Mouse (Mus musculus): ENCODE results near the gene Col13a1.

Col13a1 gene

GRCm38 (mm10) chr10:61968003-61968553 is 10.8 kb downstream of the Col13a1 start:
- DNase-seq (ENCODE audit: low spot score), result no peak

DNA sequence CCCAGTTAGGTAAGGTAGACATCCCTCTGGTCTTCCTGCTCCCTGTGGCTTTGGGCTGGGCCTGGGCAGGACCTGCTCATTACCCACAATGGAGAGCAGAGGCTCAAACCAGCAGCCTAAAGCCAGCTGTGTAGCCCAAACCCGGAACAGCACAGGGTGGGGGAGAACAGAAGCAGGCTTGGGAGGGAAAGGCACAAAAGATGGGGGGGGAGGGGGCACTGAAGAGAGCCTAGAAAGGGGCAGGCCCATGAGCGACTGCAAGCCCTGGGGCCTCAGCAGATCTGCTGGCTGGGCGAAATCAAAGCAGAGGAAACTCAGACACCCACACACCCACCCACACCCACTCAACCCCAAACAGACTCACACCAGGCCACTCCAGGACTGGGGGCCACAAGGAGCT is 11.7 kb downstream of the Col13a1 start:
- no peak for DNase-seq (ENCODE audit: low spot score)

- peak; percentile 16 for DNase-seq (ENCODE audit: low spot score)
Measured at GRCm38 (mm10) chr10:61965386-61965841, 13.5 kb downstream of the Col13a1 start.

- DNase-seq (ENCODE audit: low spot score), result no peak
Measured at GRCm38 (mm10) chr10:61956718-61957117, 22.2 kb downstream of the Col13a1 start.

DNA sequence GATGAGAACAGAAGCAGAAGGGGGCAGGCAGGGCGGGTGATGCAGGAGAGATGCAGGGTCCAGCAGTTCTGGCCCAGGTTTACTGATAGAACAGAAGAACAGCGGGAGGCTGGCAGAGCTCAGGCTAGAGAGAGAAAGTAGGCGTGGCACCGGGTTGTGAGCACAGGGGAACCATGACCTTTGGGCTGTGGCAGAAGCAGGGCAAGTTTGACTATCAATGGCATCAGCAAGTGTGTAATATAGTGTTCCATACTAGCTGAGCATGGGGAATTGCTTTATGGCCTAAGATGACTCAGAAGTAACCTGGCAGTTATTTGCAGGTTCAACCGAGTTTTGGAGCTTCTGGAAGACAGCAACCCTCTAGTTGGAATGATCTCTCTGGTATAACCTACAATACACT is 25.0 kb downstream of the Col13a1 start:
- no peak for DNase-seq (ENCODE audit: low spot score)

DNA sequence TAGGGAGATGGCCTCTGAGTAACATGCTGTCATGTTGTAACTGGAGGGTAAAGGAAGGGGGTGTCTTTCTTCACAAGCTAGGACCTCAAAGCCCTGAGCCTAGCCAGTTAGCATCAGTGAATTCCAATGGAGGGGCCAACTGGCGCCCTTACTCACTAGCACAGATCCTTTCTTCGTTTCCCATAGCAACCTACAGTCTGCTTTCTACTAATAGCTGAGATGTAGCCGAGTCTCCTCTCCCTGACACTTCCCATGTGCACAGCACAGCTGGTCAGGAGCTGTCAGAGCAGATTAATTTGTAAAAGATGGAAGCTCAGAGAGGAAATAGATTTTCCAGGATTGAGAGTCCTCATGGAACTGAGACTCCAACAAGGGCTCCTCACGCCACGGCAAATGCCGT is 29.4 kb downstream of the Col13a1 start:
- DNase-seq (ENCODE audit: low spot score), result no peak

GRCm38 (mm10) chr10:61944386-61944785 is 34.5 kb downstream of the Col13a1 start:
- no peak for DNase-seq (ENCODE audit: low spot score)

- peak; percentile 62 for DNase-seq (ENCODE audit: low spot score)
Measured at GRCm38 (mm10) chr10:61943480-61943879, 35.4 kb downstream of the Col13a1 start.

- DNase-seq (ENCODE audit: low spot score), result no peak
Measured at GRCm38 (mm10) chr10:61942719-61943118, 36.2 kb downstream of the Col13a1 start.

- DNase-seq (ENCODE audit: low spot score), result peak; percentile 62
Measured at GRCm38 (mm10) chr10:61936211-61937121, 42.4 kb downstream of the Col13a1 start.

- DNase-seq (ENCODE audit: low spot score), result peak; percentile 28
Measured at GRCm38 (mm10) chr10:61931678-61932077, 47.2 kb downstream of the Col13a1 start.

GRCm38 (mm10) chr10:61929901-61930300 is 49.0 kb downstream of the Col13a1 start:
- DNase-seq (ENCODE audit: low spot score), result no peak

- DNase-seq (ENCODE audit: low spot score), result peak; percentile 74
Measured at GRCm38 (mm10) chr10:61928725-61929651, 49.9 kb downstream of the Col13a1 start.

GRCm38 (mm10) chr10:61925691-61926090 is 53.2 kb downstream of the Col13a1 start:
- no peak for DNase-seq (ENCODE audit: low spot score)

DNA sequence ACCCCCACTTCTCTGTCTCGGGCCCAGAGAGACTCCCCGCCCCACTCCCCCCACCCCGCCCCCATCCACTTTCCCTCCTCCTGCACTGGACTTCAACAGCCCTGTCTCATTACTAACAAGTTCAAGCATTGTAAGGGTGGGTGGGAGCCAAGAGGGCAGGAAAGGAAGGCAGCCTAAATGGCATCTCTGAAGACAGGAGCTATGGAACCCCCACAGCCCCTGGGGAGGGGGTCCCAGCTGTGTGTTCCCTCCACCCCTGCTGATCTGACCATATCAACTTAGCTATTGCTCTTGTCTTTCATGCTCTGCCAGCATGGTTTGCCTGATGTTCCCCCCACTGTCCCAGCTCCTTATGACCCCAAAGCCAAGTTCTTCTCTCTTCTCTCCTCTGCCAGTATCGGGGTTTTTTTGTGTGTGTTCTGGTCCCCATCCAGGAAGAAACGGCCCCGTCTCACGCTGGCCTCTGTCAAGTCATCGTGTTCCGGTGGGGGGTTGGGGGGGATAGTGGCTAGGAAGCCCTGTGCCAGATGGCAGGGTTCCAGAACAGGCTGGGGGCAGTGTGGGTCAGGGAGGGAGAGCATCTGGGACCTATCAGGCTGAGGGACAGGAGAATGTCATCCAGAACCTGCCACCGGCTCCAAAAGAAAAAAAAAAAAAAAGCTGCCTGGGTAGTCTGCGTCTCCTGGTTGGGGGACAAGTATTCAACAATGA is 58.1 kb downstream of the Col13a1 start:
- peak; percentile 36 for DNase-seq (ENCODE audit: low spot score)

DNA sequence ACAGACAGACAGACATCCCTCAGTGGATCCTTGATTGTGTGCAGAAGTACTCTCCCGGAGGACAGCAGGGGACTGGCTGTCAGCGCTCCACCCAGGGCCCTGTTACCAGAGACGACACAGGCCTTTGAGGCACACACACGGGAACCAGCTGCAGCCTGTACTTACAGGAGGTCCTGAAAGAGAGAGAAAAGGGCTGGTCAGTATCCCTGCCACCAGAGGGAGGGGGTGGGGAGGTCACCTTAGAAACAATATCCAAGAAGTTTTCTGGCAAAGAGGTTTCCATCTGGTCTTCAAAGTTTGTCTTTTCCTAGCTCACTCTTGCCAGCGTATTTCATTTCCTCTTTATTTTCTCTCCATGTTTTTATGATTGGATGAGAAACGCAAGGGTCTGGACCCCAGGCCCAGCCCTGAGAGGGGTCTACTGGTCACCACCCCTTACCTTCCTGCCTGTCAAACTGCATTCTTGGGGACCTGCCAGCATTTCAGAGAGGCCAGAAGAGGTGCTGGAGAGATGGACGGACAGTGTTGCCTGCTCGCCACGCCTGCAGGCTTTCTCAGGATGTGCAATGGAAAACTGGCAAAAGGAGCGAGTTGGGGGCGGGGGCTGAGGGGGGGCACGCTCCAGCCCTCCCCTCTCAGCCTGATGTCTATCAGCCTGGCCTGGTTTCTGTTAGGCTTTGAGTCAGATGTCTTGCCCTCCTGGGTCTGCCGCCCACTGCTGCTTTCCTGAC is 58.8 kb downstream of the Col13a1 start:
- DNase-seq (ENCODE audit: low spot score), result peak; percentile 41

DNA sequence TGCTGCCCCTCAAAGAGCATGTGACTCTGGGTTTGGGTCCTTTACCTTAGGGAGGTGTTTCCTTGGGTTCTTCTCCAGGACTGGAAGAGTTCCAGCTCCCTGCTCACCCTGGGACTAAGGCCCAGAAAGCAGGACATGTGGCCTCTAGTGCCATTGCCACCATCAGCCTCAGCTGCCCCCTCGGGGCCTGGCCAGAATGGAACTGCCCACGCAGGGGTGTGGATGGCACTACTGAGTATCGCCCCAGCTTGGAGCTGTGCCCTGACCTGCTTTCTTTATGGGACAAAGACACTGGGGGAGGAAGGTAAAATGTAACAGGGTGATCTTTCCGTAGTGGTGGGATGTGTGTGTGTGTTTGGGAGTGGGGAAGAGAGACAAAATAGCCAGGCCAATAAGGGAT is 59.4 kb downstream of the Col13a1 start:
- DNase-seq (ENCODE audit: low spot score), result no peak

GRCm38 (mm10) chr10:61917066-61917465 is 61.8 kb downstream of the Col13a1 start:
- no peak for DNase-seq (ENCODE audit: low spot score)

DNA sequence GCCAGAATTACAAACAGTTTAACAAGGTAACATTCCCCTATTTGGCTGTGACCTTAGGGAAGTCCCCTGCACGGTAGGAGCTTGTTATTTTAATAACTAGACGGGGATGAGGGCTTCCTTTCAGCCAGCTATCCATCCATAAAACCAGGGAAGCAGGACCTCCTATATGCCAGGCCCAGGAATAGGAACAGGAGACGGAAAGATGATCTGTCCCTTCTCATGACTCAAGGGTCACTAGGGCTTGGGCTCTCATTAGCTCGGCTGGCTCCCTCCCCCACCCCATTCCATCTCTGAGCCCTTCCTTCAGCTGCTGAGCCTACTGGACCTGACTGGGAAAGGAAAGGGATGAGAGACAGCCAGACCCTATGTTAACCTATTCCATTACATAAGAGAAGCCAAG is 67.1 kb downstream of the Col13a1 start:
- DNase-seq (ENCODE audit: low spot score), result no peak

DNA sequence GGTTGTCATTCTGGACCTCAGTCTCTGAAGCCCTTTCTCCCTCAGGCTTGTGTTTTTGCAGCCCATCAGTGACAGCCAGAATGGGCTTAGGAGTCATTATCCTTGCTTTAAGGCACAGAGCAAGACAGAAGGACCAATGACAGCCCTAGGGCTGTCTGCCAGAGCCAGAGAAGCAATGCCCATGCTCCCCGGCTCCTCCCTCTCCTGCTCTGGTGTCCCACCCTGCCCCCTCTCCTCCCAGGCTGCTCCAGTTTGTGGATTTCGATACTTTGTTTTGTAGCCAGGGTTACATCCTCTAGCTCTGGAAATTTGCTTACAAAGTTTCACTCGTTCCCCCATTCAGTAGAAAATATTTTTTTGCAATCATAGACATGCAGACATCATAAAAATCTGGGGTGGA is 69.9 kb downstream of the Col13a1 start:
- no peak for DNase-seq (ENCODE audit: low spot score)

GRCm38 (mm10) chr10:61906226-61906625 is 72.7 kb downstream of the Col13a1 start:
- peak; percentile 66 for DNase-seq (ENCODE audit: low spot score)

Data from embryo, embryonic 10 days (tissue).